Mouse (Mus musculus) stomach, embryonic 14.5 days (tissue): Measurements from ENCODE around the gene Lyrm7. TPM values are rescaled to one million over a fixed set of nuclear protein-coding genes. Genes with fewer than 3 reads are reported as not detected.

Experiments
- ATAC-seq: fragments of 200-750 bp; cut with Nextera tagmentation; 2 replicates; pipeline ENCODE4 v1.8.0; 2017; ENCODE audit warnings: low read depth, moderate TSS enrichment; ENCODE audit not compliant: insufficient number of reproducible peaks, insufficient read depth, low FRiP score
- H3K27ac ChIP-seq: fragments of 300-500 bp; sonication (generic); 2 replicates; pipeline ENCODE4 v1.5.1; 2014; ENCODE audit warnings: mild to moderate bottlenecking, low read length, moderate library complexity, mixed read lengths
- H3K27me3 ChIP-seq: fragments of 300-500 bp; sonication (generic); 2 replicates; pipeline ENCODE4 v1.6.1; 2014; ENCODE audit warnings: low read length, control low read depth, mixed read lengths; ENCODE audit not compliant: control insufficient read depth, insufficient read depth
- H3K36me3 ChIP-seq: fragments of 300-500 bp; sonication (generic); 2 replicates; pipeline ENCODE4 v1.6.1; 2014; ENCODE audit warnings: mild to moderate bottlenecking, control low read depth, low read length, moderate library complexity, mixed read lengths; ENCODE audit not compliant: control insufficient read depth, insufficient read depth
- H3K4me1 ChIP-seq: fragments of 300-500 bp; sonication (generic); 2 replicates; pipeline ENCODE4 v1.6.1; 2014; ENCODE audit warnings: low read length, control low read depth, mixed read lengths; ENCODE audit not compliant: control insufficient read depth, insufficient read depth
- H3K4me2 ChIP-seq: fragments of 300-500 bp; sonication (generic); replicated peaks from 2 replicates; pipeline ENCODE4 v1.6.1; 2014; ENCODE audit warnings: low read depth, low read length, control low read depth
- H3K4me3 ChIP-seq: fragments of 300-500 bp; sonication (generic); 2 replicates; pipeline ENCODE4 v1.5.1; 2014; ENCODE audit warnings: low read depth, low read length, control low read depth
- H3K9ac ChIP-seq: fragments of 300-500 bp; sonication (generic); replicated peaks from 2 replicates; pipeline ENCODE4 v1.6.1; 2014; ENCODE audit warnings: low read depth, mild to moderate bottlenecking, control low read depth, low read length, moderate library complexity, mixed read lengths
- H3K9me3 ChIP-seq: fragments of 300-500 bp; sonication (generic); 2 replicates; pipeline ENCODE4 v1.6.1; 2016; ENCODE audit warnings: low read depth, low read length, control low read depth; ENCODE audit not compliant: control insufficient read depth
- WGBS: fragments of 180-500 bp; shearing (Covaris S2); extraction: QIAGEN DNeasy Blood & Tissue Kit; methylation state at CpG from one replicate; pipeline ENCODE4 v1.1.7; 2014; 5-methylcytosine and 5-hydroxymethylcytosine counted together
- polyA plus RNA-seq: library from polyadenylated mRNA; unstranded; fragments of >200 nt; fragmentation: Nextera tagmentation; extraction: Ambion mirVana; gene quantifications from 2 replicates; pipeline ENCODE4 v1.2.1, GENCODE M21; 2014

Gene Lyrm7
- polyA plus RNA-seq, 1 experiment from 2014 or later: 6.8 TPM

DNA sequence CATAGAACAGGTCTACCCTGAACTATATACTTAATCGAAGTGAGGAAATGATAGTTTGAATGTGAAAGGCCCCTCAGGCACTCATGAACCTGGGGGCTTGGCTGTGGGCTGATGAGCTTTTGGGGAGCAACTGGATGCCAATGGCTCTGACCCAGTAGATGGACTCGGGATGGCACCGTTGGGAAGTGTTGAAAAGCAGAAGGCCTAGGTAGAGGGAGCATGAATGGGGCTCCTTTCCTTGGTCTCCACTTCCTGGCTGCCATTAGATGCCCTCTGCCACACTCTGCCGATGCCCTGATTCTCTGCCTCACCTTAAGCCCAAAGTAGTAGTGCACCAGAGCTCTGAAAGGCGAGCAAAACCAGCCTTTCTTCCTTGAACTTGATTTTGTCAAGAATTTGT lies 15.3 kb upstream of the Lyrm7 start:
- no peak overlapping the region for H3K4me3 ChIP-seq
- 93% methylated on average over 5 of the region's 5 CpGs for WGBS
- no peaks in the 10 kb centered on the region for H3K9me3 ChIP-seq
- no peak overlapping the region for H3K27ac ChIP-seq
- H3K4me2 ChIP-seq: no peak overlapping the region
- H3K9ac ChIP-seq: no peak overlapping the region
- H3K36me3 ChIP-seq: peaks cover 16% of the 10 kb centered on the region; the same call in 1 of the 2 replicates
- no peaks in the 10 kb centered on the region for H3K27me3 ChIP-seq
- ATAC-seq: no peak
- H3K4me1 ChIP-seq: no peaks in the 10 kb centered on the region

DNA sequence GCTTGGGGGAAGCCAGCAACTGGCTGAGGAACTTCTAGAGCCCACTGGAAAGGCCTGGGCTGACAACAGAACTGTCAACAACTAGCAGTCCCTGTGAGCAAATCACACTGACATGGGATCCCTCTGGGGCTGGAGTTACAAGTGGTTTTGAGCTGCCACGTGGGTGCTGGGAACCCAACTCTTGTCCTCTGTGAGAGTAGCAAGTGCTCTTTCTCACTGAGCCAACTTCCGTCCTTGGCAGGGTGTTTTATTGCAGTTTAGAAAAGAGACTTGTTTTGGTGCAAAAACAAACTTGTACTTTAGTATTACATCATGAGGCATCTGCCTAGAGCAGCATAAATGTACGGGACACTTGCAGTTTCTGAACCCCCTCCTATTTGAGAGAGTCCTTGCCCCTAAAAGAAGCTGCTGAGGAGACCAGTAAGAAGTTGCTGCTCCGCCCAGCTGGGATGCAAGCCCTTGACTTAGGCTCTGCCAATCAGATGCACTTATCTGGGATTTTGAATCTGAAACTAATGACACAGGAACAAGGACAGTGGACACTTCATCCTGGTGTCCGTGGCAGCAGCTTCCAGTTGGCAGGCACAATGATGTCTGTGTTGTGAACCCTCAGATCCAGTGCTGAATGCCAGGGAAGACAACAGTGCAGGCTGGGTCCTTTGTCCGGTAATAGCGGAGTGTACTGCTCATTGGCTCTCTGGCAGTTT lies 11.3 kb upstream of the Lyrm7 start:
- no peaks in the 10 kb centered on the region for H3K9me3 ChIP-seq
- H3K36me3 ChIP-seq: peaks cover 32% of the 10 kb centered on the region
- no peak overlapping the region for H3K9ac ChIP-seq
- H3K4me1 ChIP-seq: peaks cover 7% of the 10 kb centered on the region; the same call in 1 of the 2 replicates
- H3K27me3 ChIP-seq: no peaks in the 10 kb centered on the region
- no peak overlapping the region for H3K4me2 ChIP-seq
- no peak overlapping the region for H3K4me3 ChIP-seq
- H3K27ac ChIP-seq: no peak overlapping the region
- 82% methylated on average over 7 of the region's 7 CpGs for whole genome bisulfite sequencing
- ATAC-seq: no peak

DNA sequence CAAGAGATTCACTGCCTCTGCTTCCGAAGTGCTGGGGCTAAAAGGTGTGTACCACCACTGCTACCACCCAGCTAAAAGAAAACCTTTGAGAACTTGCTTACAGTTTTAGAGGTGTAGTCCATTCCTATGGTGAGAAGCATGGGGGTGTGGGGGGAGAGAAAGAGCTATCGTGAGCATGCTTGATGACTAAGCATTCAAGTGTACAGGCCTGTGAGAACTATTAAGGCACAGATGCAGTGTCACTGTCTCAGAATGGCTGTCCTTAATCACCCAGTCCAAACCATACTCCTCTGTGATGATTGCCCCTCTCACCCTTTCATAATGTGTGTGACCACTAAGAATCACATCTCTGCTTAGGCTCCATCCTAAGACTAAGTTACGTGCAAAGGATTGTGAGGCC lies 8.6 kb upstream of the Lyrm7 start:
- ATAC-seq: no peak
- H3K27ac ChIP-seq: no peak overlapping the region
- no peak overlapping the region for H3K4me3 ChIP-seq
- peaks cover 7% of the 10 kb centered on the region; the same call in 1 of the 2 replicates for H3K4me1 ChIP-seq
- no peaks in the 10 kb centered on the region for H3K9me3 ChIP-seq
- H3K27me3 ChIP-seq: no peaks in the 10 kb centered on the region
- H3K9ac ChIP-seq: no peak overlapping the region
- H3K36me3 ChIP-seq: peaks cover 32% of the 10 kb centered on the region
- H3K4me2 ChIP-seq: no peak overlapping the region
- WGBS: 79% methylated on average over 3 of the region's 3 CpGs

DNA sequence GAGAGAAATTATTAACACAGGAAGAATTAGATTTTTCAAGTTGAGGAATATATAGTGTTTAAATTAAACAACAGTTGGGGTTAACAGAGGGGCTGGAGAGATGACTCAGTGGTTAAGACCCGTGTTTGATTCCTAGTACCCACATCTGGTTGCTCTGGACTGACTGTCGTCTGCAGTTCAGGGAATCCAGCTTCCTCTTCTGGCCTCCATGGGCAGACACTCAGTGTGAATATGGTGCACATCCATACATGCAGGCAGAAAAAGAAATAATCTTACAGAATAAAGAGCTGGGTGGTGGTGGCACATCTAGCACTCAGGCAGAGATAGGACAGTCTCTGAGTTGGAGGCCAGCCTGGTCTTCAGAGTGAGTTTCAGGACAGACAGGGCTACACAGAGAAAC lies 7.7 kb upstream of the Lyrm7 start:
- Histone ChIP-seq H3K4me3 (no peak overlapping the region), H3K4me1 (peaks cover 7% of the 10 kb centered on the region; the same call in 1 of the 2 replicates), H3K9me3 (no peaks in the 10 kb centered on the region), H3K9ac (no peak overlapping the region), H3K27me3 (no peaks in the 10 kb centered on the region), H3K27ac (no peak overlapping the region), H3K4me2 (no peak overlapping the region), H3K36me3 (peaks cover 32% of the 10 kb centered on the region)
- ATAC-seq: no peak
- WGBS: 61% methylated on average over 2 of the region's 2 CpGs

DNA sequence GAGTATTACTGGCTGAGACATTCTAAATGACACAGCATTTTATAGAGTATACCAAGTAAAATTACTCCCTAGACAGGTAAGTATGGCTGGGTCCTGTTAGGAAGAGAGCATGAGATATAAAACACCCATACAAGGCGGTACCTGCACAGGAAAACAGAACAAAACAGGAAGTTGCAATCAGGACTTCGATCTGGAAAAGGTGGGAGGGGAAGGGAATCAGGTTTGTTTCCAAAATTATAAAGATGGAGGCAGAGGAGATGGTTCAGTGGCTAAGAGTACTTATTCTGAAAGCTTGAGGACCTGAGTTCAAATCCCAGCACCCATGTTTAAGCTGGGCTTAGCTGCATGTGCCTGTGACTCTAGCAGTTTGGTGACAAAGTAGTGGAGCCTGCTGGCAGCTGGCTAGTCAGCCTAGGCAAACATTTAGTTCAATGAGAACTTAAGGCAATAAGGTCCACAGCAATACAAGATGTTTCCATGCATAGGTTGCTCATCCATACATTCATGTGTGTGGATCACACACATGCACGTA lies 7.3 kb upstream of the Lyrm7 start:
- no peak overlapping the region for H3K27ac ChIP-seq
- H3K9me3 ChIP-seq: no peaks in the 10 kb centered on the region
- WGBS: 80% methylated on average over 3 of the region's 3 CpGs
- H3K4me1 ChIP-seq: peaks cover 7% of the 10 kb centered on the region; the same call in 1 of the 2 replicates
- H3K4me2 ChIP-seq: peak overlapping the region; percentile 52
- H3K9ac ChIP-seq: no peak overlapping the region
- H3K27me3 ChIP-seq: no peaks in the 10 kb centered on the region
- peaks cover 31% of the 10 kb centered on the region for H3K36me3 ChIP-seq
- ATAC-seq: no peak
- H3K4me3 ChIP-seq: 0 out of 2 replicates have a peak overlapping the region, but pooled peaks have one; percentile 68

DNA sequence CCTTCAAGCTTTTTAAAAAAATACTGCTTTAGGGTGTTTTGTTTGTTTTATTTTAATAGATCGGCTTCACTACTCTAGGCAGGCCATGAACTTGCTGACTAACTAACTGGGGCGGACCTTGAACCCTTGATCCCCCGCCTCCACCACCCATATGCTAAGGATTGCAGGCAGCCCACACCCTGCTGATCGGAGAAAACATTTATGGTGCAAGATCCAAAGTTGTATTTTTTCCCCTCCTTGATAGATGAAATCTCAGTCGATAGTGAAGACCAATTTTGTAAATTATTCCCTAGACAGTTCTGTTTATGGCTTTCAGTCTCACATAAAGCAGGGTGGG lies 6.3 kb upstream of the Lyrm7 start:
- H3K4me1 ChIP-seq: peaks cover 7% of the 10 kb centered on the region; the same call in 1 of the 2 replicates
- ATAC-seq: no peak
- peaks cover 25% of the 10 kb centered on the region for H3K36me3 ChIP-seq
- H3K4me3 ChIP-seq: peak overlapping the region; percentile 68
- WGBS: 4% methylated on average over 5 of the region's 5 CpGs
- H3K27me3 ChIP-seq: no peaks in the 10 kb centered on the region
- H3K9me3 ChIP-seq: no peaks in the 10 kb centered on the region
- peak overlapping the region; percentile 83 for H3K27ac ChIP-seq
- peak overlapping the region; percentile 90 for H3K9ac ChIP-seq
- H3K4me2 ChIP-seq: peak overlapping the region; percentile 52

DNA sequence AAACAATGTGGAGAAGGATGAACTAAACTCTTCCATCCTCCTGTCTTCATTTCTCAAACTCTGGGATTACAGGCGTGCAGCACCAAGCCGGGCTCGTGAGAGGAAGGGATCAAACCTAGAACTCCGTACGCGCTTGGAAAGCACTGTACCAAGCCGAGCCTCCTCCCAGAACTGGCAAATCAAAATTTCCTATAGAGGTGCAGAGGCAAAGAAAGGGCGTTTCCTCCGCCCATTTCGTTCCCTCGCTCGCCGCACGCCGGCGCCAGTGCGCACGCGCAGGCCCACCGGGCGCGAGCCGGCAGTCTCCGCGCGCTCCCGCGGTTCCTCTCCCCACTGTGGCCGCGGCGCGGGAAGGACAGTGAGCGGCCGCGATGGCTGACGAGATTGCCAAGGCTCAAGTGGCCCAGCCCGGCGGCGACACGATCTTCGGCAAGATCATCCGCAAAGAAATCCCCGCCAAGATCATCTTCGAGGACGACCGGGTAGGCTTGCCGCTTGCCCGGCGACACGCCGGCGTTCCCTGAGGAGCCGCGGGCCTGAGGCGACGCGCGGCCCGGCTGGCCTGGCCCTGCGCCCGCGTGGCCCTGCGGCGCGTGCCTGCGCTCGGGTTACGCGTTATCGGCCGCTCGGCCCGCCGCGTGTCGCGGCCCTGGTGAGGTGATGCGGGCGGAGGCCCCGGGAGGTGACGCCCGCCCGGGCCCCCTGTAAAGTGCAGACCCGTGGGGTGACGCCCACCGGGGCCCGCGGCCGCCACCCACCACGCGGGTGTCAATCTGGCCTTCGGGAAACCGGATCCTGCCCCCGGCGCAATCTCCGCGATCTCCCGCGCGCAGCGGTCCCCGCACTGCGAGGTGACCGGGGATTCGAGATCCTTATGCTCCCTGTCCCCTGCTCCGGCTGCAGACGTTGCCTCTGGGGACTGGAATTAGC lies 5.7 kb upstream of the Lyrm7 start, which contains the start of gene Hint1:
TSS of gene Hint1 (plus strand) at position 265 of the 930 bp plus-strand sequence.
- ATAC-seq: peak; percentile 88
- no peaks in the 10 kb centered on the region for H3K27me3 ChIP-seq
- WGBS: under 1% methylated on average over 106 of the region's 107 CpGs
- H3K9ac ChIP-seq: peak within 1 kb of the TSS; percentile 90
- peaks cover 19% of the 10 kb centered on the region for H3K36me3 ChIP-seq
- H3K9me3 ChIP-seq: no peaks in the 10 kb centered on the region
- H3K4me3 ChIP-seq: peak within 1 kb of the TSS; percentile 68
- H3K27ac ChIP-seq: peak within 1 kb of the TSS; percentile 83
- peak within 1 kb of the TSS; percentile 52 for H3K4me2 ChIP-seq
- H3K4me1 ChIP-seq: peaks cover 7% of the 10 kb centered on the region; the same call in 1 of the 2 replicates

DNA sequence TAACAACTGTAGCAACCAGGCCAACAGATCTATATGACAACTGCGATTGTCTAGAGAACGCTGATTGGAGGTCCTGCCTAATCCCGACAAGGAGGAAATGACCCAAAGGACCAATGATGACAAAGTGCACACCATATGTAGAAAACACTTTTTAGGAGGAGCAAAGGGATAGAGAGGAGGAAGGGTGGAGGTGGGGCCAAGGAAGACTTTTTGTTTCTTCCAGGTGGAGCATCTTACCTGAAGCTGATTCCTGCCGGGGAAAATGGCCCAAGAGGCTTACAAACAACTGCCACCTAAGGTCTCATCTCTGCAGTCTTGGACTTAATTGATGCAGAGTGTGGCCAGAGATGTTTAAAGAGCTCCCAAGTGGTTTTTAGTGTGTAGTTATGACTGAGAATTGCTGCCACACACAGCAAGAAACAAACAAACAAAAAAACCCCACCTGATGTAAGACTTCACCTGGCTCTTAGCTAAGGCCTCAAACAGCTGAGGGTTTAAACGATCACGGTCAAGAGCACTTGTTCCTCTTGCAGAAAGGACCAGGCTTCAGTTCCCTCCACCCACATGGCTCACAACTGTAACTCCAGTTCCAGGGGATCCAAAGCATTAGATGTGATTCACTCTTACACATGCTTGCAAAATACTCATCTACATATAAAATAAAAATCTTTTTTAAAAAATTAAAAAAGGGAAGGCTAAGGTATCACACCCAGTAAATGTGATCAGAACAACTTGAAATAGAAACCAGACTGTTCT lies 4.8 kb upstream of the Lyrm7 start:
- Histone ChIP-seq H3K27ac (peak overlapping the region; percentile 45; the same call in 1 of the 2 replicates), H3K4me1 (peaks cover 7% of the 10 kb centered on the region; the same call in 1 of the 2 replicates), H3K36me3 (peaks cover 11% of the 10 kb centered on the region), H3K9me3 (no peaks in the 10 kb centered on the region), H3K4me2 (peak overlapping the region; percentile 31), H3K27me3 (no peaks in the 10 kb centered on the region), H3K4me3 (peak overlapping the region; percentile 68), H3K9ac (peak overlapping the region; percentile 90)
- 67% methylated on average over 6 of the region's 6 CpGs for WGBS
- no peak for ATAC-seq
